Mouse (Mus musculus) E14TG2a.4 (cell line): Measurements from ENCODE around the gene Smg9.

ENCODE experiments used
- CTCF ChIP-seq: conservative IDR thresholded peaks from 2 replicates; pipeline ENCODE4 v1.5.1; 2014; ENCODE audit warnings: low read length
- NANOG ChIP-seq: IDR thresholded peaks from 2 replicates; pipeline ENCODE4 v1.6.1; 2014; ENCODE audit warnings: borderline replicate concordance, low read length, mixed read lengths

DNA sequence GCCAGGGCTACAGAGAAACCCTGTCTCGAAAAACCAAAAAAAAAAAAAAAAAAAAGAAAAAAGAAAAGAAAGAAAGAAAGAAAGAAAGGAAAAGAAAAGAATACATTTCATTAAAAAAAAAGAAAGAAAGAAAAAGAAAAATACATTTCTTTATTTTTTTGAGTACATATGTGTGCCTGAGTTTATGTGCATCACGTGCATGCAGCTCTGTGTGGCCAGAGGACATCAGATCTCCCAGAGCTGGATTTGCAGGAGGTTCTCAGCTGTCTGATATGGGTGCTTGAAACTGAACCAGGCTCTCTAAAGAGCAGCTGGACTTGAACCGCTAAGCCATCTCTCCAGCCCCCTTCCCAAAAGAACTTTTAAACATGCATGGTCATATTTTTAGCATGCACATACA lies 5.4 kb upstream of the Smg9 start:
- TF ChIP-seq CTCF (no peak), NANOG (no peak)
